Mouse (Mus musculus) heart, adult 2 months (tissue): Measurements from ENCODE around the gene Tlr5. TPM values are rescaled to one million over a fixed set of nuclear protein-coding genes. Genes with fewer than 3 reads are reported as not detected.

Source experiments
- DNase-seq, 2 experiments: peaks; one replicate each; pipeline ENCODE4 v3.0.0; 2021
- H3K27ac ChIP-seq: fragments of 200-600 bp; 2 replicates; pipeline ENCODE4 v1.8.1; 2022
- H3K27me3 ChIP-seq: fragments of 200-500 bp; 2 replicates; pipeline ENCODE4 v1.6.1; 2012; ENCODE audit warnings: mild to moderate bottlenecking, low read length, inconsistent platforms, mixed read lengths; ENCODE audit not compliant: control insufficient read depth, insufficient read depth
- H3K36me3 ChIP-seq: fragments of 200-500 bp; 2 replicates; pipeline ENCODE4 v1.6.1; 2012; ENCODE audit warnings: low read length, inconsistent platforms; ENCODE audit not compliant: control insufficient read depth, insufficient read depth
- H3K4me1 ChIP-seq: fragments of 200-500 bp; 2 replicates; pipeline ENCODE4 v1.6.1; 2011; ENCODE audit warnings: low read length; ENCODE audit not compliant: control insufficient read depth, insufficient read depth
- H3K4me3 ChIP-seq: fragments of 200-600 bp; 2 replicates; pipeline ENCODE4 v1.8.1; 2022
- H3K79me2 ChIP-seq: fragments of 200-500 bp; replicated peaks from 2 replicates; pipeline ENCODE4 v1.6.1; 2012; ENCODE audit warnings: mild to moderate bottlenecking, inconsistent platforms, low read length, moderate library complexity, mixed read lengths; ENCODE audit not compliant: control insufficient read depth, insufficient read depth
- H3K9ac ChIP-seq: fragments of 200-500 bp; 2 replicates; pipeline ENCODE4 v1.6.1; 2012; ENCODE audit warnings: low read depth, mild to moderate bottlenecking, control low read depth, inconsistent platforms, low read length, mixed read lengths
- CTCF ChIP-seq: fragments of 200-600 bp; IDR thresholded peaks from 2 replicates; pipeline ENCODE4 v1.8.1; 2022; ENCODE audit warnings: antibody characterized with exemption, mild to moderate bottlenecking, moderate library complexity
- EP300 ChIP-seq: fragments of 200-500 bp; IDR thresholded peaks from 2 replicates; pipeline ENCODE4 v1.6.1; 2011; ENCODE audit warnings: low read depth, low read length, control low read depth; ENCODE audit not compliant: insufficient read depth
- POLR2A ChIP-seq: fragments of 200-500 bp; IDR thresholded peaks from 2 replicates; pipeline ENCODE4 v1.6.1; 2011; ENCODE audit warnings: mild to moderate bottlenecking, low read depth, low read length, control low read depth; ENCODE audit not compliant: insufficient read depth
- WGBS: fragments of 180-500 bp; shearing (Covaris S2); methylation state at CpG from one replicate; pipeline ENCODE4 v1.1.7; 2018; 5-methylcytosine and 5-hydroxymethylcytosine counted together
- intact Hi-C: fragments of 180-260 bp; cut with DNase I; formaldehyde crosslinking; loops from one replicate; pipeline ENCODE4 v1.15.1; 2025
- polyA plus RNA-seq: library from polyadenylated mRNA; depleted of rRNA; stranded (reverse); fragments of >200 nt; gene quantifications from 2 replicates; pipeline ENCODE4 v1.2.3, GENCODE M21; 2012
- total RNA-seq, 2 experiments: library from RNA; stranded (reverse); gene quantifications; 2 replicates each; pipeline ENCODE4 v1.2.3; 2021

Tlr5 gene
- total and polyA plus RNA-seq, 3 experiments: 1.1 to 1.7 (median 1.2) TPM

- no peak overlapping the region for H3K9ac ChIP-seq
- 94% methylated on average over 16 of the region's 16 CpGs for WGBS
- DNase-seq: no peak
- H3K4me1 ChIP-seq: peaks cover 8% of the 10 kb centered on the region
- no peaks in the 10 kb centered on the region for H3K79me2 ChIP-seq
- H3K27me3 ChIP-seq: 0 out of 2 replicates have a peak, but pooled peaks cover 1% of the 10 kb centered on the region
- no peak overlapping the region for H3K4me3 ChIP-seq
- no peak overlapping the region for H3K27ac ChIP-seq
- TF ChIP-seq EP300: no peak
- TF ChIP-seq POLR2A: no peak
- no peak for TF ChIP-seq CTCF
- intact Hi-C loops: loop anchor here (5.0 kb wide), 1 partner anchor 165 kb away; no protein-coding TSS in a partner anchor
- H3K36me3 ChIP-seq: no peaks in the 10 kb centered on the region
Measured at GRCm38 (mm10) chr1:182957001-182957757, 2.6 kb downstream of the Tlr5 start.

DNA sequence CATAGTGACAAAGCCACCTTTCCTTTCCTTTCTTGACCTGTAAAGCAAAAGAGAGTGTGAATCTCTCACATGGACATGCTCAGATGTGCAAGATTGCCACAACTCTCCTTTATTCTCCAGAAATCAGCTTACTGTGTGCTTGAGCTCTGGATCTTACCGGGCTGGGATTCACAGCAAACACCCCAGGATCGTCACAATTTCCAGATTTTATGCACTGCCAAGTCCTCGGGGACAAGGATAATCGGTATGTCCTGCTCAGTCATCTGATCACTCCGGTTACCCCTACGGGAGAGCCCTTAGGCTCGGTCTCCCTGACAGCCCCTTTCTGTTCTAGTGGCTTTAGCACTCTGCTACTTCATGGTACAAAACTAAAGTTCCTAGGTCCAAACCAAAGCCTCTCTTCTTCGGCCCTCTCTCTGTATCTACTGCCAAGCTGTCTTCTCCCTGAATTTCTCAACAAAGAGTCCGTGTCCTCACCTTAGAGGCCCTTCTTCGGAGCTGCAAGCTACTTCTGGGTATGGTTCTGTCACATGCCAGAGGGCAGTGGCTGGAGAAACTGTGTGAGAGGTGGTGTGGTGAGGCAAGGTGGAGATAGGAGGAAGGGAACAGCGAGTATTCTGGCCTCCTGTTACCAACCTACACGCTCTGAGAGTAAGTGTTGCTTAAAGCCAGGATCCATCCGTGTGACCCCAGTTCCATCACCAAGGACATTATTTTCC is 3.4 kb downstream of the Tlr5 start:
- DNase-seq: no peak
- intact Hi-C loops: loop anchor here (5.0 kb wide), 1 partner anchor 166 kb away; no protein-coding TSS in a partner anchor

DNA sequence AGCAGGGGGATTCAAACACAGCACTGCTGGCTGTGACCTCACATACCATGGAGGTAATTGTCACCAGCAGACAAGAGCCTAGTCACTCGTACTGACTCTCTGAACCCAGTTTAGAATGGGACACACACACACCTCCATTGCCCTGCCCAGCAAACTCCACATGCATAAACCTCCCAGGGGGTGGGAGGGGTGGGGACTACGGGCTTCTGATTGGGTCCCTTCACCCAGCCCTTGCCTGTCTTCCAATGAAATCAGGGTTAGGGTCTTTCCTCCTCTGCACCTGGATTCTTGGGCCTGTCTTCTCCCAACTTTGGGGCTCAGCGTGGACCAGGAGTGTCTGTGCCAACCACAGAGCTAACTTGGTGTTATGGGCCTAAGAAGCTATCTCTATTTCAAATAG is 4.2 kb downstream of the Tlr5 start:
- no peak for DNase-seq
- H3K4me1 ChIP-seq: peaks cover 7% of the 10 kb centered on the region
- H3K9ac ChIP-seq: no peak overlapping the region
- no peaks in the 10 kb centered on the region for H3K79me2 ChIP-seq
- H3K4me3 ChIP-seq: no peak overlapping the region
- no peak overlapping the region for H3K27ac ChIP-seq
- intact Hi-C loops: loop anchor here (5.0 kb wide), 1 partner anchor 167 kb away; no protein-coding TSS in a partner anchor
- WGBS: 85% methylated on average over 3 of the region's 3 CpGs
- H3K36me3 ChIP-seq: no peaks in the 10 kb centered on the region
- TF ChIP-seq EP300 (no peak), CTCF (no peak), POLR2A (no peak)
- 0 out of 2 replicates have a peak, but pooled peaks cover 1% of the 10 kb centered on the region for H3K27me3 ChIP-seq

More for the DNA sequence above, 3.4 kb downstream of the Tlr5 start:
- Histone ChIP-seq H3K4me3 (no peak overlapping the region), H3K27me3 (0 out of 2 replicates have a peak, but pooled peaks cover 1% of the 10 kb centered on the region), H3K9ac (no peak overlapping the region), H3K27ac (no peak overlapping the region), H3K79me2 (no peaks in the 10 kb centered on the region), H3K36me3 (no peaks in the 10 kb centered on the region), H3K4me1 (peaks cover 8% of the 10 kb centered on the region)
- WGBS: 89% methylated on average over 13 of the region's 13 CpGs
- no peak for TF ChIP-seq POLR2A
- TF ChIP-seq CTCF: no peak

- DNase-seq: peak; percentile 56 to 57
- Histone ChIP-seq H3K9ac (peak overlapping the region; percentile 41; the same call in 1 of the 2 replicates), H3K27me3 (0 out of 2 replicates have a peak, but pooled peaks cover 1% of the 10 kb centered on the region), H3K4me1 (peaks cover 5% of the 10 kb centered on the region), H3K4me3 (peak overlapping the region; percentile 58), H3K36me3 (no peaks in the 10 kb centered on the region), H3K79me2 (no peaks in the 10 kb centered on the region), H3K27ac (peak overlapping the region; percentile 51; the same call in 1 of the 2 replicates)
- TF ChIP-seq EP300 (no peak), CTCF (no peak), POLR2A (no peak)
- WGBS: under 1% methylated on average over 17 of the region's 17 CpGs
- intact Hi-C loops: loop anchor here (5.0 kb wide), 1 partner anchor 167 kb away; no protein-coding TSS in a partner anchor
Measured at GRCm38 (mm10) chr1:182959251-182959691, 4.7 kb downstream of the Tlr5 start.

- no peaks in the 10 kb centered on the region for H3K36me3 ChIP-seq
- TF ChIP-seq EP300: peak; percentile 69
- TF ChIP-seq POLR2A: peak; percentile 43; the same call in 1 of the 2 replicates
- TF ChIP-seq CTCF: peak; percentile 100
- intact Hi-C loops: loop anchor here (1.0 to 5.0 kb wide), 3 partner anchors 91 to 406 kb away; no protein-coding TSS in a partner anchor
Measured at GRCm38 (mm10) chr1:182959811-182960455, 5.3 kb downstream of the Tlr5 start.

More at GRCm38 (mm10) chr1:182959811-182960455, 5.3 kb downstream of the Tlr5 start:
- Histone ChIP-seq H3K4me3 (peak overlapping the region; percentile 58), H3K27ac (peak overlapping the region; percentile 51), H3K4me1 (peaks cover 1% of the 10 kb centered on the region; the same call in 1 of the 2 replicates), H3K27me3 (0 out of 2 replicates have a peak, but pooled peaks cover 1% of the 10 kb centered on the region), H3K79me2 (no peaks in the 10 kb centered on the region), H3K9ac (peak overlapping the region; percentile 41)
- DNase-seq: peak; percentile 87 to 88
- 1% methylated on average over 20 of the region's 20 CpGs for WGBS
